Mouse (Mus musculus): ENCODE measurements around the gene Usp12.

GRCm38 (mm10) chr5:146771982-146772381, 22.8 kb downstream of the Usp12 start:
- no peak for TF ChIP-seq POLR2A (IDR thresholded peaks at IDR 0.05; ENCODE audit: low read depth, low read length)
- no peak for TF ChIP-seq CTCF (IDR thresholded peaks at IDR 0.05; ENCODE audit: extremely low read depth, insufficient read length, insufficient replicate concordance, low read depth, low read length)
